Mouse (Mus musculus): ENCODE measurements around the gene C330021F23Rik. TPM values are rescaled to one million over a fixed set of nuclear protein-coding genes. Genes with fewer than 3 reads are reported as not detected.
"Not testable (repeated sequence)": the region's sequence is repeated elsewhere in the genome, so short reads cannot be mapped to it uniquely, and the experiment has no call there.

The C330021F23Rik gene
- total RNA-seq (2022), result not detected

GRCm38 (mm10) chr8:3567641-3568371, at the start of gene C330021F23Rik:
TSS of gene C330021F23Rik (plus strand) at chr8:3567990.
- DNase-seq (ENCODE audit: low spot score in 2 of 2), result no peak

- no peak for DNase-seq (ENCODE audit: low spot score in 2 of 2)
These were observed 45.6 kb upstream of the C330021F23Rik start for GRCm38 (mm10) chr8:3522007-3522697.

GRCm38 (mm10) chr8:3530816-3531215, 37.0 kb upstream of the C330021F23Rik start:
- DNase-seq (ENCODE audit: low spot score in 2 of 2), result no peak

GRCm38 (mm10) chr8:3531936-3532335, 35.9 kb upstream of the C330021F23Rik start:
- DNase-seq (ENCODE audit: low spot score in 2 of 2), result no peak

GRCm38 (mm10) chr8:3536053-3536841, 31.5 kb upstream of the C330021F23Rik start:
- DNase-seq (ENCODE audit: low spot score in 2 of 2), result no peak

- no peak for DNase-seq (ENCODE audit: low spot score in 2 of 2)
These were observed 30.9 kb upstream of the C330021F23Rik start for GRCm38 (mm10) chr8:3536940-3537339.

GRCm38 (mm10) chr8:3537666-3538065, 30.1 kb upstream of the C330021F23Rik start:
- DNase-seq (ENCODE audit: low spot score in 2 of 2), result no peak

- DNase-seq (ENCODE audit: low spot score in 2 of 2), result no peak
These were observed 28.6 kb upstream of the C330021F23Rik start for GRCm38 (mm10) chr8:3539146-3539545.

- no peak for DNase-seq (ENCODE audit: low spot score in 2 of 2)
These were observed 27.7 kb upstream of the C330021F23Rik start for GRCm38 (mm10) chr8:3540076-3540475.

- DNase-seq (ENCODE audit: low spot score in 2 of 2), result no peak
These were observed 21.3 kb upstream of the C330021F23Rik start for GRCm38 (mm10) chr8:3546511-3546910.

GRCm38 (mm10) chr8:3552240-3552639, 15.6 kb upstream of the C330021F23Rik start:
- no peak for DNase-seq (ENCODE audit: low spot score in 2 of 2)

- DNase-seq (ENCODE audit: low spot score in 2 of 2), result no peak
These were observed 11.7 kb upstream of the C330021F23Rik start for GRCm38 (mm10) chr8:3556114-3556513.

GRCm38 (mm10) chr8:3568378-3568777, 588 bp downstream of the C330021F23Rik start:
- no peak for DNase-seq (ENCODE audit: low spot score in 2 of 2)

GRCm38 (mm10) chr8:3569784-3570183, 2.0 kb downstream of the C330021F23Rik start:
- DNase-seq (ENCODE audit: low spot score in 2 of 2), result no peak

- no peak for DNase-seq (ENCODE audit: low spot score in 2 of 2)
These were observed 6.8 kb downstream of the C330021F23Rik start for GRCm38 (mm10) chr8:3574546-3574945.

GRCm38 (mm10) chr8:3576211-3576960, 8.6 kb downstream of the C330021F23Rik start:
- DNase-seq (ENCODE audit: low spot score in 2 of 2), result no peak

GRCm38 (mm10) chr8:3579390-3580364, 11.9 kb downstream of the C330021F23Rik start:
- DNase-seq (ENCODE audit: low spot score in 2 of 2), result no peak

- DNase-seq (ENCODE audit: low spot score in 2 of 2), result not testable (repeated sequence)
These were observed 14.2 kb downstream of the C330021F23Rik start for GRCm38 (mm10) chr8:3581961-3582360.

GRCm38 (mm10) chr8:3586452-3586851, 18.7 kb downstream of the C330021F23Rik start:
- no peak for DNase-seq (ENCODE audit: low spot score in 2 of 2)

- no peak for DNase-seq (ENCODE audit: low spot score in 2 of 2)
These were observed 19.2 kb downstream of the C330021F23Rik start, which contains the start of gene Camsap3 for GRCm38 (mm10) chr8:3586993-3587390. TSS of gene Camsap3 (plus strand) at chr8:3587293.
